Mouse (Mus musculus) hematopoietic stem cell, adult 5-6 weeks (primary cell): ENCODE results near the gene Rnf187. TPM values are rescaled to one million over a fixed set of nuclear protein-coding genes. Genes with fewer than 3 reads are reported as not detected.

Source experiments
- total RNA-seq: library from RNA; stranded (forward); fragments of 172-1452, 232-1000 nt; gene quantifications from 2 replicates; pipeline ENCODE4 v1.2.3, GENCODE M21; 2017

The Rnf187 gene
- total RNA-seq, 1 experiment from 2014 or later = 83.1 TPM

Other genes with a start within 250 kb of the Rnf187 start
- gene Olfr319, start 239.8 kb downstream of the Rnf187 start, total RNA-seq = not detected in 2 replicates
- gene Olfr318, start 214.9 kb downstream of the Rnf187 start, total RNA-seq = not detected in 2 replicates
- gene Olfr317, start 199.7 kb downstream of the Rnf187 start, total RNA-seq = not detected in 2 replicates
- not detected in 2 replicates for gene Olfr316, start 186.2 kb downstream of the Rnf187 start, total RNA-seq
- gene Olfr315, start 165.7 kb downstream of the Rnf187 start, total RNA-seq = not detected in 2 replicates
- not detected in 2 replicates for gene Olfr314, start 156.0 kb downstream of the Rnf187 start, total RNA-seq
- not detected in 2 replicates for gene Fam183b, start 137.0 kb downstream of the Rnf187 start, total RNA-seq
- not detected in 2 replicates for gene Olfr313, start 123.9 kb downstream of the Rnf187 start, total RNA-seq
- gene Olfr312, start 109.7 kb downstream of the Rnf187 start, total RNA-seq = not detected in 2 replicates
- gene Olfr311, start 99.7 kb downstream of the Rnf187 start, total RNA-seq = not detected in 2 replicates
- gene Gm12258, start 91.8 kb downstream of the Rnf187 start, total RNA-seq = 2.5 and 7.9 TPM in 2 replicates
- 1.7 and 1.9 TPM in 2 replicates for gene 2810021J22Rik, start 71.7 kb downstream of the Rnf187 start, total RNA-seq
- gene Zfp39, start 34.7 kb downstream of the Rnf187 start, total RNA-seq = 7.3 and 15.1 TPM in 2 replicates
- 0.50 and 4.1 TPM in 2 replicates for gene Btnl10, start 21.0 kb downstream of the Rnf187 start, total RNA-seq
- 2.0 and 4.1 TPM in 2 replicates for gene Hist3h2ba, start 10.0 kb upstream of the Rnf187 start, total RNA-seq
- 146 and 162 TPM in 2 replicates for gene Hist3h2a, start 15.8 kb upstream of the Rnf187 start, total RNA-seq
- gene Trim17, start 15.8 kb upstream of the Rnf187 start, total RNA-seq = not detected in 2 replicates
- 21.0 and 27.6 TPM in 2 replicates for gene Trim11, start 39.2 kb upstream of the Rnf187 start, total RNA-seq
- 0.10 and 0.38 TPM in 2 replicates for gene Obscn, start 197.5 kb upstream of the Rnf187 start, total RNA-seq
- 5.6 and 6.1 TPM in 2 replicates for gene Iba57, start 224.8 kb upstream of the Rnf187 start, total RNA-seq
- not detected in 2 replicates for gene Gjc2, start 244.3 kb upstream of the Rnf187 start, total RNA-seq